ENCODE assay signal across 7 mouse cellular contexts in genomic region chr4:134128983-134129362, GRCm38 (mm10). TPM values are rescaled to one million over a fixed set of nuclear protein-coding genes. Genes with fewer than 3 reads are reported as not detected.
DNase-seq lines count a peak whose midpoint lies in the region; ATAC-seq lines count a peak whose summit lies in the region.

No protein-coding gene starts in this region.

- H3K27ac ChIP-seq in limb, embryonic 11.5 days (replicated peaks; ENCODE audit: low read depth, low read length): peak overlapping the region; percentile 72
- peak overlapping the region; percentile 80 for H3K27ac ChIP-seq in midbrain, embryonic 15.5 days

- ATAC-seq in limb, embryonic 11.5 days (ENCODE audit: insufficient number of reproducible peaks, low FRiP score, low TSS enrichment, low read depth): peak; percentile 37
- no peak; the same call in 1 of the 2 replicates for ATAC-seq in midbrain, embryonic 15.5 days (replicated peaks)

- peak overlapping the region; percentile 89 for H3K4me2 ChIP-seq in limb, embryonic 11.5 days (ENCODE audit: low read depth, severe bottlenecking)
- peak overlapping the region; percentile 91 for H3K4me2 ChIP-seq in midbrain, embryonic 15.5 days

- no peaks in the 10 kb centered on the region for H3K27me3 ChIP-seq in erythroblast, embryonic 14.5 days (ENCODE audit: control insufficient read depth)
- no peaks in the 10 kb centered on the region for H3K27me3 ChIP-seq in limb, embryonic 11.5 days (ENCODE audit: control insufficient read depth, insufficient read depth, low read length)
- H3K27me3 ChIP-seq in midbrain, embryonic 15.5 days (replicated peaks): no peaks in the 10 kb centered on the region

- H3K4me3 ChIP-seq in erythroblast, embryonic 14.5 days (replicated peaks): peak overlapping the region; percentile 82
- H3K4me3 ChIP-seq in limb, embryonic 11.5 days (ENCODE audit: low read depth, low read length): peak overlapping the region; percentile 64
- H3K4me3 ChIP-seq in midbrain, embryonic 15.5 days: peak overlapping the region; percentile 88

- peak overlapping the region; percentile 78 for H3K9ac ChIP-seq in limb, embryonic 11.5 days (ENCODE audit: low read length)
- peak overlapping the region; percentile 95 for H3K9ac ChIP-seq in midbrain, embryonic 15.5 days

- WGBS in limb, embryonic 11.5 days: 3% methylated on average over 14 of the region's 14 CpGs
- WGBS in midbrain, embryonic 15.5 days: 6% methylated on average over 14 of the region's 14 CpGs

- peaks cover 48% of the 10 kb centered on the region for H3K36me3 ChIP-seq in erythroblast, embryonic 14.5 days (ENCODE audit: control insufficient read depth)
- no peaks in the 10 kb centered on the region; the same call in 1 of the 2 replicates for H3K36me3 ChIP-seq in limb, embryonic 11.5 days (ENCODE audit: control insufficient read depth, insufficient read depth, low read length)
- no peaks in the 10 kb centered on the region for H3K36me3 ChIP-seq in midbrain, embryonic 15.5 days (replicated peaks)

- DNase-seq in urinary bladder, postnatal 25 days (ENCODE audit: low spot score): peak; percentile 36
- no peak for DNase-seq in urinary bladder, adult 2 months (ENCODE audit: low spot score)
- DNase-seq in limb, embryonic 11.5 days (ENCODE audit: low spot score): no peak
- DNase-seq in gastrocnemius, postnatal 4 days (ENCODE audit: low spot score in 2 of 2): no peak
- DNase-seq in cerebellum, postnatal 4 days (ENCODE audit: low spot score in 2 of 2): no peak

- no peaks in the 10 kb centered on the region for H3K9me3 ChIP-seq in erythroblast, embryonic 14.5 days (ENCODE audit: control insufficient read depth, low read length)
- no peaks in the 10 kb centered on the region for H3K9me3 ChIP-seq in limb, embryonic 11.5 days (ENCODE audit: control insufficient read depth, low read length)
- no peaks in the 10 kb centered on the region for H3K9me3 ChIP-seq in midbrain, embryonic 15.5 days

- H3K4me1 ChIP-seq in erythroblast, embryonic 14.5 days (ENCODE audit: control insufficient read depth): peaks cover 53% of the 10 kb centered on the region
- H3K4me1 ChIP-seq in limb, embryonic 11.5 days (ENCODE audit: control insufficient read depth, insufficient read depth, low read length): peaks cover 21% of the 10 kb centered on the region
- H3K4me1 ChIP-seq in midbrain, embryonic 15.5 days: peaks cover 25% of the 10 kb centered on the region

RNA-seq across cellular contexts. Expression of gene Sh3bgrl3, which starts 0.4 kb away (rescaled TPM):
- polyA plus RNA-seq in urinary bladder, adult 2 months (2012; rRNA removed): 337 and 349 TPM in 2 replicates
- polyA plus RNA-seq in erythroblast, embryonic 14.5 days (2012): 2.5 and 5.4 TPM in 2 replicates
- 314 and 345 TPM in 2 replicates for polyA plus RNA-seq in limb, embryonic 11.5 days (2014; fragmentation: Nextera tagmentation; extraction: Ambion mirVana)
- 386 and 393 TPM in 2 replicates for polyA plus RNA-seq in midbrain, embryonic 15.5 days (2015; fragmentation: Nextera tagmentation; extraction: Ambion mirVana)
- 10 to 100 TPM; 72.4 to 83.6 TPM for total RNA-seq in gastrocnemius, postnatal 4 days (2021)

RNA-seq across cellular contexts. Expression of gene Ubxn11, which starts 26.6 kb away (rescaled TPM):
- polyA plus RNA-seq in urinary bladder, adult 2 months (2012; rRNA removed): 4.1 and 4.2 TPM in 2 replicates
- 0.08 and 0.21 TPM in 2 replicates for polyA plus RNA-seq in erythroblast, embryonic 14.5 days (2012)
- 5.7 and 6.0 TPM in 2 replicates for polyA plus RNA-seq in limb, embryonic 11.5 days (2014; fragmentation: Nextera tagmentation; extraction: Ambion mirVana)
- polyA plus RNA-seq in midbrain, embryonic 15.5 days (2015; fragmentation: Nextera tagmentation; extraction: Ambion mirVana): 17.2 and 19.1 TPM in 2 replicates
- 1 to 10 TPM; 3.2 to 3.7 TPM for total RNA-seq in gastrocnemius, postnatal 4 days (2021)

RNA-seq across cellular contexts. Expression of gene Cd52, which starts 34.1 kb away (rescaled TPM):
- polyA plus RNA-seq in urinary bladder, adult 2 months (2012; rRNA removed): 31.3 and 32.6 TPM in 2 replicates
- polyA plus RNA-seq in erythroblast, embryonic 14.5 days (2012): 0.24 and 0.41 TPM in 2 replicates
- 5.1 and 6.2 TPM in 2 replicates for polyA plus RNA-seq in limb, embryonic 11.5 days (2014; fragmentation: Nextera tagmentation; extraction: Ambion mirVana)
- 2.1 and 2.8 TPM in 2 replicates for polyA plus RNA-seq in midbrain, embryonic 15.5 days (2015; fragmentation: Nextera tagmentation; extraction: Ambion mirVana)
- 1 to 10 TPM; 2.4 to 2.7 TPM for total RNA-seq in gastrocnemius, postnatal 4 days (2021)

RNA-seq across cellular contexts. Expression of gene Cep85, which starts 57.9 kb away (rescaled TPM):
- polyA plus RNA-seq in urinary bladder, adult 2 months (2012; rRNA removed): 22.9 and 23.6 TPM in 2 replicates
- polyA plus RNA-seq in erythroblast, embryonic 14.5 days (2012): 2.4 and 3.6 TPM in 2 replicates
- polyA plus RNA-seq in limb, embryonic 11.5 days (2014; fragmentation: Nextera tagmentation; extraction: Ambion mirVana): 26.6 and 33.8 TPM in 2 replicates
- 18.7 and 19.2 TPM in 2 replicates for polyA plus RNA-seq in midbrain, embryonic 15.5 days (2015; fragmentation: Nextera tagmentation; extraction: Ambion mirVana)
- 10 to 100 TPM; 54.8 to 60.3 TPM for total RNA-seq in gastrocnemius, postnatal 4 days (2021)

Comparison
In these comparisons a context has a peak if more than half of its experiments do, and no peak if none do; other contexts are left out.
1. RNA of gene Sh3bgrl3, which starts 0.4 kb away (polyA plus RNA-seq): 386 to 393 TPM in midbrain, embryonic 15.5 days, 314 to 345 TPM in limb, embryonic 11.5 days and 337 to 349 TPM in urinary bladder, adult 2 months; 2.5 to 5.4 TPM in erythroblast, embryonic 14.5 days; every median in the first group is over 10 times any median in the second.
2. Peak in every context shown above with its lines, with median percentiles within 50 percentile points of each other: H3K4me3 ChIP-seq.